Mouse (Mus musculus): ENCODE results near the gene Pptc7. TPM values are rescaled to one million over a fixed set of nuclear protein-coding genes. Genes with fewer than 3 reads are reported as not detected.

Gene Pptc7
- polyA plus RNA-seq, 1 experiment from 2014 or later, result 9.5 TPM

- H3K4me2 ChIP-seq, result no peak overlapping the region
- ATAC-seq (ENCODE audit: insufficient read depth) (no peak), DNase-seq (no peak)
- H3K9me3 ChIP-seq (ENCODE audit: low read depth, low read length), result no peaks in the 10 kb centered on the region
- 85% methylated on average over 17 of the region's 17 CpGs for WGBS
- H3K9ac ChIP-seq, result no peak overlapping the region
- no peaks in the 10 kb centered on the region for H3K27me3 ChIP-seq (ENCODE audit: insufficient read depth, low read length)
- H3K27ac ChIP-seq (ENCODE audit: low read depth), result no peak overlapping the region
- H3K4me1 ChIP-seq (ENCODE audit: insufficient read depth), result no peaks in the 10 kb centered on the region
- H3K4me3 ChIP-seq (ENCODE audit: low read depth, low read length), result no peak overlapping the region
- peaks cover 33% of the 10 kb centered on the region for H3K36me3 ChIP-seq (ENCODE audit: insufficient read depth)
- TF ChIP-seq CTCF (IDR thresholded peaks at IDR 0.05; ENCODE audit: low read depth), result no peak
Observed at GRCm38 (mm10) chr5:122243781-122244523, 40.2 kb upstream of the Pptc7 start.

- no peak for ATAC-seq (ENCODE audit: insufficient read depth)
- 55% methylated on average over 3 of the region's 3 CpGs for WGBS
- H3K9ac ChIP-seq, result no peak overlapping the region
- peak; percentile 52 for DNase-seq
- H3K4me3 ChIP-seq (ENCODE audit: low read depth, low read length), result no peak overlapping the region
- H3K4me2 ChIP-seq, result no peak overlapping the region
- H3K36me3 ChIP-seq (ENCODE audit: insufficient read depth), result peaks cover 33% of the 10 kb centered on the region
- no peaks in the 10 kb centered on the region for H3K4me1 ChIP-seq (ENCODE audit: insufficient read depth)
- no peak for TF ChIP-seq CTCF (IDR thresholded peaks at IDR 0.05; ENCODE audit: low read depth)
- H3K27ac ChIP-seq (ENCODE audit: low read depth), result no peak overlapping the region
- H3K9me3 ChIP-seq (ENCODE audit: low read depth, low read length), result no peaks in the 10 kb centered on the region
- no peaks in the 10 kb centered on the region for H3K27me3 ChIP-seq (ENCODE audit: insufficient read depth, low read length)
Observed at GRCm38 (mm10) chr5:122245186-122245585, 39.0 kb upstream of the Pptc7 start.

DNA sequence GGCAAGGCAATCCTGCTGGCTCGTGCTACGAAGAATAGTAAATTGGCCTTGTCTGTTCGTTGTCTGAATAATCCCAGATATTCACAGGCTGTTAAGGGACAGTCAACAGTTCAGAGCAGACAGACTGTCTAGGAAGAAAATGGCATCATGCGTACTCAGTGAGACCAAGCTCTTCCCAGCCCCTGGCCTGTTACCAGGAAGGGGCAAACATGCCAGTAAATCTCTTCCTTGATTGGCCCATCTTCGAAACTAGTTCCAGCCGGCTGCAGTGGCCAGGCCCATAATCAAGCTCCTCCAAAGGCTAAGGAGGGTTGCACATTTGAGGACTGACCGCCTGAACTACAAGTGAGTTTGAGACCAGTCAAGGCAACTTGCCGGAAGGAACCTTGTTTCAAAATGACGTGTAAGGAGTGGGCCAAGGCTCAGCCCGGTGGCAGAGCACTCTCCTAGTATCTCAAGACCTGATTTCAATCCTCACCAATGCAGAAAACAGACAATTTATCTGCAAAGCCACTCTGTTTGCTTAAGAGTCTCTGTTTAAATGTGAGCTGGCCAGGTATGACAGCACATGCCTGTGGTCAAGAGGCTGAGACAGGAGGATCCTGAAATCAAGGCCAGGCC lies 37.5 kb upstream of the Pptc7 start:
- Histone ChIP-seq H3K9me3 (ENCODE audit: low read depth, low read length) (no peaks in the 10 kb centered on the region), H3K9ac (no peak overlapping the region), H3K4me2 (no peak overlapping the region), H3K27ac (ENCODE audit: low read depth) (no peak overlapping the region), H3K4me3 (ENCODE audit: low read depth, low read length) (no peak overlapping the region), H3K4me1 (ENCODE audit: insufficient read depth) (no peaks in the 10 kb centered on the region), H3K27me3 (ENCODE audit: insufficient read depth, low read length) (no peaks in the 10 kb centered on the region), H3K36me3 (ENCODE audit: insufficient read depth) (peaks cover 26% of the 10 kb centered on the region)
- no peak for DNase-seq
- WGBS, result 81% methylated on average over 10 of the region's 10 CpGs
- TF ChIP-seq CTCF (IDR thresholded peaks at IDR 0.05; ENCODE audit: low read depth), result no peak
- ATAC-seq (ENCODE audit: insufficient read depth), result no peak

DNA sequence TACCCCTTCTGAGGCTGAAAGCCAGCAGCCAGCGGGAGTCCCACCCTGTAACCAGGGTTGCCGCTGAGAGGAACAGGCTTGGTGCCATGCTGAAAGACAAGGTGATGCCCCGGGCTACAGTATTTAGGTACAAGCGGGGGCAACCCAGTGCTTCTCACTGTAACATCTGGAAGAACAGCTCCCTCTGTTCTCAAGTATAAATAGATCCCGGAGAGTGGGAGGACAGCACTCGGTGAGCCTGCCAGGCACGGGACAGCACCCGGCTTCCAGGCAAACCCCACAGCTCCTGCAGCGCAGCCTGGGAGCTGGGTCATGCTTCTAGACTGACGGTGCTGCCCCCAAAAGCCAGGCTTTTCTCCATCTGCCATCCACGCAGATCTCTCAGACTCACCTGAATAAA lies 36.6 kb upstream of the Pptc7 start:
- Histone ChIP-seq H3K9ac (no peak overlapping the region), H3K27ac (ENCODE audit: low read depth) (no peak overlapping the region), H3K9me3 (ENCODE audit: low read depth, low read length) (no peaks in the 10 kb centered on the region), H3K36me3 (ENCODE audit: insufficient read depth) (peaks cover 23% of the 10 kb centered on the region), H3K4me2 (no peak overlapping the region), H3K27me3 (ENCODE audit: insufficient read depth, low read length) (no peaks in the 10 kb centered on the region), H3K4me1 (ENCODE audit: insufficient read depth) (no peaks in the 10 kb centered on the region), H3K4me3 (ENCODE audit: low read depth, low read length) (no peak overlapping the region)
- 80% methylated on average over 11 of the region's 11 CpGs for WGBS
- ATAC-seq (ENCODE audit: insufficient read depth) (no peak), DNase-seq (no peak)
- TF ChIP-seq CTCF (IDR thresholded peaks at IDR 0.05; ENCODE audit: low read depth), result no peak

- no peak overlapping the region for H3K27ac ChIP-seq (ENCODE audit: low read depth)
- no peak overlapping the region for H3K4me2 ChIP-seq
- TF ChIP-seq CTCF (IDR thresholded peaks at IDR 0.05; ENCODE audit: low read depth), result no peak
- peaks cover 26% of the 10 kb centered on the region for H3K36me3 ChIP-seq (ENCODE audit: insufficient read depth)
- WGBS, result 94% methylated on average over 7 of the region's 7 CpGs
- no peaks in the 10 kb centered on the region for H3K9me3 ChIP-seq (ENCODE audit: low read depth, low read length)
- no peak overlapping the region for H3K4me3 ChIP-seq (ENCODE audit: low read depth, low read length)
- DNase-seq, result no peak
- H3K9ac ChIP-seq, result no peak overlapping the region
- no peaks in the 10 kb centered on the region for H3K4me1 ChIP-seq (ENCODE audit: insufficient read depth)
- no peak for ATAC-seq (ENCODE audit: insufficient read depth)
- H3K27me3 ChIP-seq (ENCODE audit: insufficient read depth, low read length), result no peaks in the 10 kb centered on the region
Observed at GRCm38 (mm10) chr5:122247934-122248333, 36.2 kb upstream of the Pptc7 start.

DNA sequence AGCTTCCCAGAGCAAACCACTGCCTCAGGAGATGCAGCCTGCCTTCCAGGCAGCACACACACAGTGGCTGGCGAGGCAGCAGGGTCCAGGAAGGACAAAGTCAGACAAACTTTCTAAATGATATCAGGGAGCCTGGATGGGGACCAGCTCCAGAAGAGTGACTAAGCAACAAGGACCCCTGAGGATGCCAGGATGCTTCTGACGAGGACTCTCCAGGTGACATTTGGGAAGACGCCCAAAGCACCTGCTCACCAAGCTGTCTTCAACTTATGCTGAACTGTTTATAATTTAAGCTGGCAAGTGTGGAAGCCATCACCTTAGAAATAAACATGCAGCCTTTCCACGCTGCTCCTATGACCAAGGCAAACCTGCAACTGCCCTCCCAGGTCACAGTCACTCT lies 34.9 kb upstream of the Pptc7 start:
- H3K4me1 ChIP-seq (ENCODE audit: insufficient read depth), result no peaks in the 10 kb centered on the region
- H3K27ac ChIP-seq (ENCODE audit: low read depth), result no peak overlapping the region
- 79% methylated on average over 4 of the region's 4 CpGs for whole genome bisulfite sequencing
- H3K36me3 ChIP-seq (ENCODE audit: insufficient read depth), result peaks cover 35% of the 10 kb centered on the region
- no peak overlapping the region for H3K9ac ChIP-seq
- no peak overlapping the region for H3K4me2 ChIP-seq
- no peak overlapping the region for H3K4me3 ChIP-seq (ENCODE audit: low read depth, low read length)
- DNase-seq (no peak), ATAC-seq (ENCODE audit: insufficient read depth) (no peak)
- H3K9me3 ChIP-seq (ENCODE audit: low read depth, low read length), result no peaks in the 10 kb centered on the region
- no peak for TF ChIP-seq CTCF (IDR thresholded peaks at IDR 0.05; ENCODE audit: low read depth)
- no peaks in the 10 kb centered on the region for H3K27me3 ChIP-seq (ENCODE audit: insufficient read depth, low read length)

GRCm38 (mm10) chr5:122251895-122252606 lies 32.1 kb upstream of the Pptc7 start:
- Histone ChIP-seq H3K4me2 (no peak overlapping the region), H3K27me3 (ENCODE audit: insufficient read depth, low read length) (no peaks in the 10 kb centered on the region), H3K9ac (no peak overlapping the region), H3K27ac (ENCODE audit: low read depth) (no peak overlapping the region), H3K36me3 (ENCODE audit: insufficient read depth) (peaks cover 58% of the 10 kb centered on the region), H3K4me1 (ENCODE audit: insufficient read depth) (no peaks in the 10 kb centered on the region), H3K9me3 (ENCODE audit: low read depth, low read length) (no peaks in the 10 kb centered on the region), H3K4me3 (ENCODE audit: low read depth, low read length) (no peak overlapping the region)
- WGBS, result 92% methylated on average over 17 of the region's 17 CpGs
- no peak for TF ChIP-seq CTCF (IDR thresholded peaks at IDR 0.05; ENCODE audit: low read depth)
- ATAC-seq (ENCODE audit: insufficient read depth) (no peak), DNase-seq (no peak)

Measured in lung, embryonic 14.5 days (tissue).